Mouse (Mus musculus) embryonic fibroblast, embryonic 13.5 days (primary cell): ENCODE measurements around the gene Mrpl18.
"Not testable (repeated sequence)": the region's sequence is repeated elsewhere in the genome, so short reads cannot be mapped to it uniquely, and the experiment has no call there.

Experiments
- CTCF ChIP-seq: IDR thresholded peaks from 2 replicates; pipeline ENCODE4 v1.5.1; 2011; ENCODE audit warnings: mild to moderate bottlenecking, control low read depth, low read length, moderate library complexity, borderline replicate concordance; ENCODE audit not compliant: insufficient read depth
- POLR2A ChIP-seq: IDR thresholded peaks from 2 replicates; pipeline ENCODE4 v1.6.1; 2011; ENCODE audit warnings: low read depth, mild to moderate bottlenecking, control low read depth, low read length, moderate library complexity

- not testable (repeated sequence) for TF ChIP-seq CTCF, POLR2A
These were observed 15.4 kb upstream of the Mrpl18 start for GRCm38 (mm10) chr17:12931576-12931975.
